Mouse (Mus musculus) MEL (cell line): ENCODE results near the gene Rbfox3.

ENCODE experiments used
- CTCF ChIP-seq, 3 experiments: IDR thresholded peaks in 2 of 3; conservative IDR thresholded peaks in 1 of 3; 2 replicates each; pipeline ENCODE4 v1.5.1; 2011 to 2012; ENCODE audit warnings: low read length in 3 of 3, low read depth in 2 of 3, mild to moderate bottlenecking in 2 of 3, improper control_type of control experiment in 1 of 3, inconsistent platforms in 1 of 3, mixed read lengths in 1 of 3, moderate library complexity in 1 of 3; ENCODE audit not compliant: control insufficient read depth in 1 of 3, insufficient read depth in 1 of 3, poor library complexity in 1 of 3, severe bottlenecking in 1 of 3
- EP300 ChIP-seq, 2 experiments: IDR thresholded peaks; 2 replicates each; pipeline ENCODE4 v1.6.1; 2011; ENCODE audit warnings: improper control_type of control experiment in 2 of 2, low read length in 2 of 2, low read depth in 1 of 2, mild to moderate bottlenecking in 1 of 2
- HCFC1 ChIP-seq: IDR thresholded peaks from 2 replicates; pipeline ENCODE4 v1.6.1; 2012; ENCODE audit warnings: low read depth, mild to moderate bottlenecking, inconsistent platforms, low read length, improper control_type of control experiment, moderate library complexity
- JUND ChIP-seq: IDR thresholded peaks from 2 replicates; pipeline ENCODE4 v1.6.1; 2011; ENCODE audit warnings: low read depth, mild to moderate bottlenecking, improper control_type of control experiment, low read length
- MAX ChIP-seq: IDR thresholded peaks from 2 replicates; pipeline ENCODE4 v1.6.1; 2011; ENCODE audit warnings: low read length, improper control_type of control experiment
- TAL1 ChIP-seq: IDR thresholded peaks from 2 replicates; pipeline ENCODE4 v1.6.1; 2012; ENCODE audit warnings: mild to moderate bottlenecking, inconsistent platforms, low read length, moderate library complexity, mixed read lengths
- TBP ChIP-seq: IDR thresholded peaks from 2 replicates; pipeline ENCODE4 v1.8.0; 2011; ENCODE audit warnings: low read depth, low read length, improper control_type of control experiment

DNA sequence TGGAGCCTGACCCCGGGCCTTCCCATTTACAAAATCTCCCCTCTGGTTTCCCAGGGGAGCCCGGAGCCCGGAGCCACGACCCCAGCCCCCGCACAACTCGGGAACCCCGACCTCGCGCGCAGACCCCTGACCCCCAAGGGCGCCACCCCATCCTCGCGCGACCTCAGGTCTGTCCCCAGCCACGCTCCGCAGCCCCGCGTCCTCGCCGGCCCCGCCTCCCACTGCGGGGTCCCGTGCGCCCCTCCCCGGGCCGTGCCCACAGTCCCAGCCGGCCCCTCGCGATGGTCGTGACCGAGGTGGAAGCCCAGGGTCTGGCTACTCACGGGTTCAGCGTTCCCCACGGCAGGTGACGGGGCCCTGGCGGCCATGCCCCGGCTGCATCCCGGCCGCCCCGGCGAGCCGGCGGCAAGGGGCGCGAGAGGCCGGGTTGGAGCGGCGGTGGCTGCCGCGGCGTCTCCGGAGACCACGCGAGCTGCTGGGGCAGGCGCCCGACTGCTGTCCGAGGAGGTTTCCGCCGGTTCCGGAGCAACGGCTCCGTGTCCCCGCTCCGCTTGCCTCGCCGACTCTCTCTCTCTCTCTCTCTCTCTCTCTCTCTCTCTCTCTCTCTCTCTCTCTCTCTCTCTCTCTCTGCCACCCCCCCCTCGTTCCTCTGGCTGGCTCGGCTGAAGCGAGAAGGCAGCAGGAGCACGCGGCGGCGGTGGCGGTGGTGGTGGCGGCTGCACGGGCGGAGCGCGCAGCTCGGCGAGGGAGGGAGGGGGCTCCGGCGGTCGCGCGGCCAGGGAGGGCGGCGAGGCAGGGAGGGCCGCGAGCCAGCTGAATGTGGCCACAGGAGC lies 2.2 kb downstream of the Rbfox3 start:
- TF ChIP-seq MAX (no peak), HCFC1 (no peak), TBP (no peak), TAL1 (no peak), CTCF (IDR thresholded peaks at IDR 0.05 in 2 of 3, conservative IDR thresholded peaks at IDR 0.05 in 1 of 3; ENCODE audit: control insufficient read depth in 1 of 3, insufficient read depth in 1 of 3, low read depth in 2 of 3, low read length in 3 of 3, poor library complexity in 1 of 3, severe bottlenecking in 1 of 3) (no peak), EP300 (IDR thresholded peaks at IDR 0.05; ENCODE audit: low read depth in 1 of 2, low read length in 2 of 2) (no peak), JUND (no peak)
